Mouse (Mus musculus) midbrain, embryonic 12.5 days (tissue): Measurements from ENCODE around the gene Gng7. TPM values are rescaled to one million over a fixed set of nuclear protein-coding genes. Genes with fewer than 3 reads are reported as not detected.
A peak's percentile ranks its signal among the peaks of the same experiment; 100 is the strongest.

Experiments
- ATAC-seq: fragments of 200-750 bp; cut with Nextera tagmentation; 2 replicates; pipeline ENCODE4 v1.8.0; 2017; ENCODE audit warnings: low read depth, moderate TSS enrichment, moderate library complexity; ENCODE audit not compliant: low FRiP score
- H3K27ac ChIP-seq: fragments of 300-500 bp; sonication (generic); replicated peaks from 2 replicates; pipeline ENCODE4 v1.5.1; 2016; ENCODE audit warnings: mild to moderate bottlenecking
- H3K27me3 ChIP-seq: fragments of 300-500 bp; sonication (generic); 2 replicates; pipeline ENCODE4 v1.6.1; 2016; ENCODE audit warnings: mild to moderate bottlenecking
- H3K36me3 ChIP-seq: fragments of 300-500 bp; sonication (generic); 2 replicates; pipeline ENCODE4 v1.6.1; 2016
- H3K4me1 ChIP-seq: fragments of 300-500 bp; sonication (generic); 2 replicates; pipeline ENCODE4 v1.6.1; 2016
- H3K4me2 ChIP-seq: fragments of 300-500 bp; sonication (generic); replicated peaks from 2 replicates; pipeline ENCODE4 v1.6.1; 2016; ENCODE audit warnings: mild to moderate bottlenecking, moderate library complexity
- H3K4me3 ChIP-seq: fragments of 300-500 bp; sonication (generic); 2 replicates; pipeline ENCODE4 v1.5.1; 2016; ENCODE audit warnings: mild to moderate bottlenecking
- H3K9ac ChIP-seq: fragments of 300-500 bp; sonication (generic); replicated peaks from 2 replicates; pipeline ENCODE4 v1.6.1; 2016; ENCODE audit warnings: mild to moderate bottlenecking, moderate library complexity
- H3K9me3 ChIP-seq: fragments of 300-500 bp; sonication (generic); 2 replicates; pipeline ENCODE4 v1.6.1; 2016; ENCODE audit warnings: mild to moderate bottlenecking
- WGBS: fragments of 180-500 bp; shearing (Covaris S2); methylation state at CpG from one replicate; pipeline ENCODE4 v1.1.7; 2016; 5-methylcytosine and 5-hydroxymethylcytosine counted together
- polyA plus RNA-seq: library from polyadenylated mRNA; unstranded; fragments of >200 nt; fragmentation: Nextera tagmentation; extraction: Ambion mirVana; gene quantifications from 2 replicates; pipeline ENCODE4 v1.2.1, GENCODE M21; 2016

The Gng7 gene
- polyA plus RNA-seq, 1 experiment from 2014 or later: 8.8 TPM

DNA sequence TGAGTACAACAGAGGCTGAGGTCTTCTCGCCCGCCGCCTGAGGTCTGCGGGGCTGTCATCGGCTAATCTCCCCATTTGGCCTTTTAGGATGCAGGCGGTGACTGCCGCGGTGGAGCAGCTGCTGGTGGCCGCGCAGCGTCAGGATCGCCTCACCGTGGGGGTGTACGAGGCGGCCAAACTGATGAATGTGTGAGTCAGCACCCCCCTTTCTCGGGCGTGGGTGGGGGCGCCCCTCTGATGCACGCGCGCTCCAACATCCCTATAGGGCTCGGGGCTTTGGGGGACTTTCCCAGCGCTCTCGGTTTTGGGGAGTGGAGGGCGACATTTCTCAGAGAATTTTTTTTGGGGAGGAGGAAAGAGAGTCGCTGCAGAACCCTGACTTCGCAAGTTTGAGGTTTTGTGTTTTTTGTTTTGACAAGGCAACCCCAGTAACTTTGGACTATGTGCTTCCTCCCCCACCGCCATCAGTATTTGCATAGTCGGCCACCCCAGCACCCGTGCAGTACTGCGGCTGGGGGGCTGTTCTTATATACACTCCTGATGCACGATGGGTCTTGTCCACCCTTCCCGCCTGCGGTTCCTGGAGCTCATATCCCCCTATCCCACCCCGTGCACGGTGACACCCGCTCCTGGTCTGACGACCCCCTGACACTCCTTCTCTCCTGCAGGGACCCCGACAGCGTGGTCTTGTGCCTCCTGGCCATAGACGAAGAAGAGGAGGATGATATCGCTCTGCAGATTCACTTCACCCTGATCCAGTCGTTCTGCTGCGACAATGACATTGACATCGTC lies 84.2 kb downstream of the Gng7 start:
- no peaks in the 10 kb centered on the region for H3K9me3 ChIP-seq
- peak overlapping the region; percentile 56 for H3K9ac ChIP-seq
- peak overlapping the region; percentile 67 for H3K4me2 ChIP-seq
- 0 out of 2 replicates have a peak, but pooled peaks have one; percentile 11 for ATAC-seq
- WGBS: under 1% methylated on average over 45 of the region's 45 CpGs
- H3K4me1 ChIP-seq: peaks cover 62% of the 10 kb centered on the region
- peak overlapping the region; percentile 42 for H3K4me3 ChIP-seq
- no peak overlapping the region for H3K27ac ChIP-seq
- H3K36me3 ChIP-seq: no peaks in the 10 kb centered on the region
- H3K27me3 ChIP-seq: peaks cover 65% of the 10 kb centered on the region

DNA sequence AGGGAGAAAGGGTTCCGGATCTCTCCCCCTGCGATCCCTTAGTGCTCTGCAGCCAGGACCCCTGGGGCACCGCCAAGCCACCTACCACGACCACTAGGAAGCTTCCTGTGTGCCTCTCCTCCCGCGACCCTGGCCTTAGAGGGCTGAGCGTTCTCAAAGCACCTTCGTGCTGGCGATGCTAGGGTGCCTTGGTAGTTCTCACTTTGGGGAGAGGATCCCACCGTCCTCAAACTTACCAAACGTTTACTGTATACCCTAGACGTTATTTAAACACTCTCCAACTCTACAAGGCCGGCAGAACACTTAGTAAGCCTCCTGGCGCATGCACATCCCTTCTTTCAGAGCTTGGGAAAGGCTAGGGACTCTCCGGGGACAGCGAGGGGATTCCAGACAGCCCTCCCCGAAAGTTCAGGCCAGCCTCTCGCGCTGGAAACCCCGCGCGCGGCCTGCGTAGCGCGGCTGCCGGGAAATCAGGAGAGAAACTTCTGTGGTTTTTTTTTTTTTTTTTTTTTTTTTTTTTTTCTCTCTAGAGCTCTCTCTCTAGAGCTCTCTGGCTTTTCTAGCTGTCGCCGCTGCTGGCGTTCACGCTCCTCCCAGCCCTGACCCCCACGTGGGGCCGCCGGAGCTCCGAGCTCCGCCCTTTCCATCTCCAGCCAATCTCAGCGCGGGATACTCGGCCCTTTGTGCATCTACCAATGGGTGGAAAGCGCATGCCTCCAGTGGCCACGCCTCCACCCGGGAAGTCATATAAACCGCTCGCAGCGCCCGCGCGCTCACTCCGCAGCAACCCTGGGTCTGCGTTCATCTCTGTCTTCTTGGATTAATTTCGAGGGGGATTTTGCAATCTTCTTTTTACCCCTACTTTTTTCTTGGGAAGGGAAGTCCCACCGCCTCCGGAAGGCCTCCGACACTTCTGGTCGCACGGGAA lies 85.2 kb downstream of the Gng7 start, which contains the start of gene Gadd45b:
Gene Gadd45b (plus strand): TSS at position 775 of the 928 bp plus-strand sequence.
- Histone ChIP-seq H3K4me2 (peak within 1 kb of the TSS; percentile 72), H3K27ac (peak within 1 kb of the TSS; percentile 76), H3K36me3 (no peaks in the 10 kb centered on the region), H3K27me3 (peaks cover 55% of the 10 kb centered on the region), H3K9me3 (no peaks in the 10 kb centered on the region), H3K4me3 (peak within 1 kb of the TSS; percentile 47), H3K4me1 (peaks cover 55% of the 10 kb centered on the region), H3K9ac (peak within 1 kb of the TSS; percentile 63)
- ATAC-seq: peak; percentile 87
- under 1% methylated on average over 56 of the region's 56 CpGs for WGBS

DNA sequence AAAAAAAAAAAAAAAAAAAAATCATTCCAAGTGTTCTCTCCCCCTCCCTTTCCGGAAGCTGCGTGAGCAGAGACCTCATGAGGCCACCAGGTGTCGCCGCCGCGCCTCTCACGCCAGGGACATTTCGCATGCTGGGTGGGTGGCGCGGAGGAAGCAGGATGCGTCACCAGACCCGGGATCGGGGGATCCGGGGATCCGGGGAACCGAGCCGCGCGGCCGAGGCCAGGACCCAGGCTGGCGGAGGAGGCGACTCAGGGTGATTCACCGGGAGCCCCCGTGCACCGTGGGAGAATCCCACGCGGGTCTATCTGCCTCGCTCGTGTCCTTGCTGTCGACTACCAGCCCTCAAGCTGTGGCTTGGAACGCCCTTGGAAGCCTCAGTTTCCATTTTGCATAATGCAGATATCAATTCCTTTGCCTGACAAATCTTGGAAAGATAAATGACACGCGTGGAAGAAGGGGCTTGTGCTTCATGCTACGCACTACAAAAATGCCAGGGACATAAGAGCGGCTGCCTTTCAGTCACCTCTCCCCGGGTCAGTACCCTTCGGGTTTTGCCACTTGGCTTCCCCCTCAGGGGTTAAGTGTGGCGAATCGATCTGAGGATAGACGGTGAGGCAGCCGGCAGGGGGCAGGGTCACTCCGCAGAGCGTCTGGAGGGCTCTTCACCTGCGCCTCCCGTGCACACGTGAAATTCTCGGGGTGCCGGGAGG lies 86.0 kb downstream of the Gng7 start:
- Histone ChIP-seq H3K4me2 (peak overlapping the region; percentile 72), H3K4me1 (peaks cover 48% of the 10 kb centered on the region), H3K9ac (peak overlapping the region; percentile 63; the same call in 1 of the 2 replicates), H3K27me3 (peaks cover 47% of the 10 kb centered on the region), H3K9me3 (no peaks in the 10 kb centered on the region), H3K27ac (peak overlapping the region; percentile 76; the same call in 1 of the 2 replicates), H3K36me3 (no peaks in the 10 kb centered on the region), H3K4me3 (peak overlapping the region; percentile 47)
- under 1% methylated on average over 48 of the region's 48 CpGs for WGBS
- ATAC-seq: peak; percentile 35

DNA sequence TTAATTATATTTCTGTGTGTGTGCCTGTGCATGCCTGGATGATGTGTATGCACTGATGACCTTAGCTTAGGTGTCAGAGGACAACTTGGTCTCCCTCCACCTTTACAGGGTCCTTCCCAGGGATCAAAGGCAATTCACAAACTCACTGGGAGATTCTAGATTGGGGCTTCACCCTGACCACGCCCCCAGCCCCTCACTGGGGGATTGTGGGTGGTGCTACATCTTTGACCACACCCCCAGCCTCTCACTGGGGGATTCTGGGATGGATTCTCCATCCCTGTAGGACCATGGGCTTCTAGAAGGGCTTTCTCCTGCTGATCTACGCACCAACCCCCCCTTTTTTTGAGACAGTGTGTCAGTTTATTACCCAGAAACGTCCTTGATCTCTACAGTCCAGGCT lies 89.3 kb downstream of the Gng7 start:
- no peak overlapping the region for H3K4me2 ChIP-seq
- WGBS: 50% methylated on average over 3 of the region's 3 CpGs
- no peak overlapping the region for H3K4me3 ChIP-seq
- no peak overlapping the region for H3K27ac ChIP-seq
- H3K4me1 ChIP-seq: peaks cover 24% of the 10 kb centered on the region
- no peaks in the 10 kb centered on the region for H3K36me3 ChIP-seq
- no peaks in the 10 kb centered on the region for H3K9me3 ChIP-seq
- peaks cover 32% of the 10 kb centered on the region for H3K27me3 ChIP-seq
- ATAC-seq: no peak
- no peak overlapping the region for H3K9ac ChIP-seq

DNA sequence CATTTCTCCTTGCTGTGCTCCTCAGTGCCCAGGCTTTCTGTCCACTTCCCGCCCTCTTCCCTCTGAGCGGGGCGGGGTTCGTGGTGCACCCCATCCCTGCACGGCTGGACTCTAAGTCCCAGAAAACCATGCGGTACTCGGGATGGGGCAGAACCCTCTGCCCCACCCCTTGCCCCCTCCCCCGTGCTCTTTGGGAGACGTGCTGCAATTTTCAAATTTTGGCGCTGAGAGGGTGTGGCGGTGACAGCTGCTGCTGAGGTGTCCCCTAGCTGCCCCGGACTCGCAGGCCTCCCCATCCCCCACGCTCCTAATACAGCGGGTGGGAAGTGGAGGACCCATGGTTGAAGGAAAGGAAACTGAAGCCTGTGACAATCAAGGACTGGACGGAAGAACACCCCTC lies 92.8 kb downstream of the Gng7 start:
- peak overlapping the region; percentile 22 for H3K4me3 ChIP-seq
- ATAC-seq: 0 out of 2 replicates have a peak, but pooled peaks have one; percentile 39
- H3K27me3 ChIP-seq: peaks cover 18% of the 10 kb centered on the region
- H3K36me3 ChIP-seq: no peaks in the 10 kb centered on the region
- peak overlapping the region; percentile 50 for H3K4me2 ChIP-seq
- peaks cover 21% of the 10 kb centered on the region for H3K4me1 ChIP-seq
- WGBS: 3% methylated on average over 16 of the region's 16 CpGs
- H3K9ac ChIP-seq: 0 out of 2 replicates have a peak overlapping the region, but pooled peaks have one; percentile 24
- no peak overlapping the region for H3K27ac ChIP-seq
- no peaks in the 10 kb centered on the region for H3K9me3 ChIP-seq

DNA sequence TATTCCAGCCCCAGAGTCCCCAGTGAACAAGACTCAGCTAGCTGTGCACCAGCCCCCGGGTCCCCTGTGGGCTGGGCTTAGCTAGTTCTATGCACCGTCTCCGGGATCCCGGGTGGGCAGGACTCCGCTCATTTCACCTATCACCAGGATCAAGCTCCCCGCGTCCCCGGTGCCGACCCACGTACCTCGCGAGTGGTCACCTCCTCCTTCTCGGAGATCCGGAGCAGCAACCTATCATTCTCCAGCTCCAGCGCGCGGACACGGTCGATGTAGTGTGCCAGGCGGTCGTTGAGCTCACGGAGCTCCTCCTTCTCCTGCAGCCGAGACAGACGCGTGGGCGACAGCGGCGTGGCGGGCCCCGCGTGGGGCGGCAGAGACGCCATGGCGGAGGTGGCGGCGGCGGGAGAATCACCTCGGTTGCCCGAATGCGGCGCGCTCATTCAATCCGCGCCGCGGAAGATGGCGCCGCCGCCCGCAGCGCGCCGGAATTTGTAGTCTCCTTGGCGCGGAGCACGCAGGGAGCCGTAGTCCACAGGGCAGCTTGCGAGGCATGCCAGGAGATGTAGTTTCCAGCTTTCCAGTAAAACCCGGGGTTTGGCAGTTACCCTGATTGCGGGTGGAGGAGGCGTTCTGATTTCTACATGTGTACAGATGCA lies 96.8 kb downstream of the Gng7 start, which contains the start of gene Lmnb2:
Gene Lmnb2 (minus strand): TSS at position 467 of the 656 bp plus-strand sequence.
- H3K9me3 ChIP-seq: no peaks in the 10 kb centered on the region
- H3K36me3 ChIP-seq: peaks cover 28% of the 10 kb centered on the region
- peak within 1 kb of the TSS; percentile 54 for H3K27ac ChIP-seq
- ATAC-seq: peak; percentile 75
- H3K4me2 ChIP-seq: peak within 1 kb of the TSS; percentile 87
- peak within 1 kb of the TSS; percentile 76 for H3K4me3 ChIP-seq
- peaks cover 16% of the 10 kb centered on the region for H3K27me3 ChIP-seq
- WGBS: under 1% methylated on average over 61 of the region's 61 CpGs
- H3K9ac ChIP-seq: peak within 1 kb of the TSS; percentile 82
- H3K4me1 ChIP-seq: peaks cover 36% of the 10 kb centered on the region

DNA sequence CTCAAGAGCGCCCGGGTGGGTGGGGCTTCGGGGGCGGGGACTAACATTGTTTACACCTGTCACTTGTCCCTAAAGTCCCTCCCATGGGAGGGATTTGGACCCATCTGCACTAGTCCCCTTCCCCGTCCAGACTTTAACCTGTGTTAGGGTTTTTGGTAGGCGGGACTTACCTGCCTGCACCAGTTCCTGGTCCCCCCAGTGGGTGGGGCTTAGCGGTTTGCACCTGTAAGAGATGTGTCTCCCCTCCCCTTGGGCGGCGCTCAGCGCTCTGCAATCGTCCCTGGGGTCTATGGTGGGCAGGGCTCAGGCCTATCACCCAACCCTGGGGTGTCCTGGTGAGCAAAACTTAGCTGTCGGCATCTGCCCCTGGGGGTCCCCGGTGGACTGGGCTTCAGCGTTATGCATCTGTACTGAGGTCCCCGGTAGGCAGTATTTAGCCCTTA lies 97.4 kb downstream of the Gng7 start:
- peak overlapping the region; percentile 76 for H3K4me3 ChIP-seq
- peak overlapping the region; percentile 87 for H3K4me2 ChIP-seq
- H3K9ac ChIP-seq: peak overlapping the region; percentile 82
- H3K36me3 ChIP-seq: peaks cover 32% of the 10 kb centered on the region
- H3K4me1 ChIP-seq: peaks cover 36% of the 10 kb centered on the region
- peak; percentile 59 for ATAC-seq
- peak overlapping the region; percentile 54 for H3K27ac ChIP-seq
- H3K27me3 ChIP-seq: 0 out of 2 replicates have a peak, but pooled peaks cover 13% of the 10 kb centered on the region
- no peaks in the 10 kb centered on the region for H3K9me3 ChIP-seq
- 2% methylated on average over 15 of the region's 15 CpGs for WGBS

DNA sequence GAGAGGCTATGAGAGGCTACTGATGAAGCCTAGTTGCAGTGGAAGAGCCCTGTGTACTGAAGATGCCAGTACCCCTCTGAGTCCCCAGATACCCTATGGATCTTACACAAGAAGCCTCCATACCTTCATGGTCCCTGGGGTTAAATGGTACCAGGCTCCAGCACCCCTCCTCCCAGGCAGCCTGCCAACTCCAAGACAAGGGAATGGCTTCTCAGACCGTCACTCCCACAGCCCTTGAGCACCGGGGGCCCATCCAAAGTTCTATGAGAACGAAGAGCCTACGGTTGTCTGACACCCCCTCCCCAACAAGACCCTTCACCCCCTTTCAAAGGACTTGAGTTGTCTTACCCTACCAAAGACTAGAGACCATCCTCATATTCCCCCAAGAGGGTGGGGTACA lies 99.0 kb downstream of the Gng7 start:
- WGBS: 91% methylated on average over 4 of the region's 4 CpGs
- Histone ChIP-seq H3K9me3 (no peaks in the 10 kb centered on the region), H3K9ac (no peak overlapping the region), H3K36me3 (peaks cover 49% of the 10 kb centered on the region), H3K4me2 (no peak overlapping the region), H3K27ac (no peak overlapping the region), H3K4me3 (no peak overlapping the region), H3K4me1 (peaks cover 27% of the 10 kb centered on the region), H3K27me3 (no peaks in the 10 kb centered on the region)
- ATAC-seq: no peak

DNA sequence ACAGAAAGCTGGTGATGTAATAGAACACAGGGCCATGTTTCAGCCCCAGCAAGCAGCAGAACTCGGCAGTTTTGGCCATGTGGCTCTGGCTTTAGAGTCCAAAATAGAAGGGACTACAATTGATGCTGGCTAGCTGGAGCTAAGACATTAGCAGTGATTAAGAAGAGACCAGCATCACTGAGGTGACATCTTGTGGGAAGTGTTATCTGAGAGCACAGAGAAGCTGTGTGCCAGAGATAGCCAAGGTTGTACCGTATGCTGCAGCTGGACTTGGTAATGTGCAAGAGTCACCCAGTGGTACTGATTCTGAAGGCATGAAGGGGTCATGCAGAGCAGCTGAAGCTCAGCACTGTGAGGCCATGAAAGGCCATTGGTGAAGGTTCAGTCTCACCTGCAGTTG lies 99.5 kb downstream of the Gng7 start:
- H3K36me3 ChIP-seq: peaks cover 53% of the 10 kb centered on the region
- no peak overlapping the region for H3K9ac ChIP-seq
- peaks cover 27% of the 10 kb centered on the region for H3K4me1 ChIP-seq
- no peak overlapping the region for H3K4me2 ChIP-seq
- H3K9me3 ChIP-seq: no peaks in the 10 kb centered on the region
- H3K27me3 ChIP-seq: no peaks in the 10 kb centered on the region
- WGBS: 82% methylated on average over 2 of the region's 2 CpGs
- ATAC-seq: no peak
- H3K4me3 ChIP-seq: no peak overlapping the region
- no peak overlapping the region for H3K27ac ChIP-seq

DNA sequence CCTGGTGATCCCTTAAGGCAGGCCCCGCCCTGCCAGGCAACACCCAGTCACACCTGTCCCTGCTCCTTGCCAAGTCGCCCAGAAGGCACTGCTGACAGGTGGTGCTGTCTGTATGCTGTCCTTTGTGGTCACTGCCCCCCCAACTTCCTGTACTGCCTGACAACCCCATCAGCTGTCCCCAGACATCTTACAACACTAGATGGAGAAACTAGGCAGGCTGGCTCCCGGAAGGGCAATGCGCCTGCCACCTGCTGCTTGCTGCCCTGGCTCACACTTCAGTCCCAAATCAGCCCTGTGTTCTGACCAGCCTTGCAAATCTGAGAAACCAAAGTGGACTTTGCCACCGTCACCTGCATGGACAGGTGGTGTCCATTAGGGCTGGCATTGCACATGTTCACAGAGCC lies 100.5 kb downstream of the Gng7 start:
- H3K4me1 ChIP-seq: peaks cover 27% of the 10 kb centered on the region
- H3K9ac ChIP-seq: no peak overlapping the region
- H3K27ac ChIP-seq: no peak overlapping the region
- 87% methylated on average over 5 of the region's 5 CpGs for WGBS
- peaks cover 63% of the 10 kb centered on the region for H3K36me3 ChIP-seq
- H3K4me3 ChIP-seq: no peak overlapping the region
- no peak overlapping the region for H3K4me2 ChIP-seq
- ATAC-seq: no peak
- no peaks in the 10 kb centered on the region for H3K27me3 ChIP-seq
- no peaks in the 10 kb centered on the region for H3K9me3 ChIP-seq
